Mouse (Mus musculus) stomach, embryonic 14.5 days (tissue): ENCODE measurements around the gene Rab5if. TPM values are rescaled to one million over a fixed set of nuclear protein-coding genes. Genes with fewer than 3 reads are reported as not detected.
"Not testable (repeated sequence)": the region's sequence is repeated elsewhere in the genome, so short reads cannot be mapped to it uniquely, and the experiment has no call there.

ENCODE experiments used
- ATAC-seq: fragments of 200-750 bp; cut with Nextera tagmentation; 2 replicates; pipeline ENCODE4 v1.8.0; 2017; ENCODE audit warnings: low read depth, moderate TSS enrichment; ENCODE audit not compliant: insufficient number of reproducible peaks, insufficient read depth, low FRiP score
- H3K27ac ChIP-seq: fragments of 300-500 bp; sonication (generic); 2 replicates; pipeline ENCODE4 v1.5.1; 2014; ENCODE audit warnings: mild to moderate bottlenecking, low read length, moderate library complexity, mixed read lengths
- H3K27me3 ChIP-seq: fragments of 300-500 bp; sonication (generic); 2 replicates; pipeline ENCODE4 v1.6.1; 2014; ENCODE audit warnings: low read length, control low read depth, mixed read lengths; ENCODE audit not compliant: control insufficient read depth, insufficient read depth
- H3K36me3 ChIP-seq: fragments of 300-500 bp; sonication (generic); 2 replicates; pipeline ENCODE4 v1.6.1; 2014; ENCODE audit warnings: mild to moderate bottlenecking, control low read depth, low read length, moderate library complexity, mixed read lengths; ENCODE audit not compliant: control insufficient read depth, insufficient read depth
- H3K4me1 ChIP-seq: fragments of 300-500 bp; sonication (generic); 2 replicates; pipeline ENCODE4 v1.6.1; 2014; ENCODE audit warnings: low read length, control low read depth, mixed read lengths; ENCODE audit not compliant: control insufficient read depth, insufficient read depth
- H3K4me2 ChIP-seq: fragments of 300-500 bp; sonication (generic); replicated peaks from 2 replicates; pipeline ENCODE4 v1.6.1; 2014; ENCODE audit warnings: low read depth, low read length, control low read depth
- H3K4me3 ChIP-seq: fragments of 300-500 bp; sonication (generic); 2 replicates; pipeline ENCODE4 v1.5.1; 2014; ENCODE audit warnings: low read depth, low read length, control low read depth
- H3K9ac ChIP-seq: fragments of 300-500 bp; sonication (generic); replicated peaks from 2 replicates; pipeline ENCODE4 v1.6.1; 2014; ENCODE audit warnings: low read depth, mild to moderate bottlenecking, control low read depth, low read length, moderate library complexity, mixed read lengths
- H3K9me3 ChIP-seq: fragments of 300-500 bp; sonication (generic); 2 replicates; pipeline ENCODE4 v1.6.1; 2016; ENCODE audit warnings: low read depth, low read length, control low read depth; ENCODE audit not compliant: control insufficient read depth
- WGBS: fragments of 180-500 bp; shearing (Covaris S2); extraction: QIAGEN DNeasy Blood & Tissue Kit; methylation state at CpG from one replicate; pipeline ENCODE4 v1.1.7; 2014; 5-methylcytosine and 5-hydroxymethylcytosine counted together
- polyA plus RNA-seq: library from polyadenylated mRNA; unstranded; fragments of >200 nt; fragmentation: Nextera tagmentation; extraction: Ambion mirVana; gene quantifications from 2 replicates; pipeline ENCODE4 v1.2.1, GENCODE M21; 2014

Rab5if gene
- polyA plus RNA-seq, 1 experiment from 2014 or later = 189 TPM

DNA sequence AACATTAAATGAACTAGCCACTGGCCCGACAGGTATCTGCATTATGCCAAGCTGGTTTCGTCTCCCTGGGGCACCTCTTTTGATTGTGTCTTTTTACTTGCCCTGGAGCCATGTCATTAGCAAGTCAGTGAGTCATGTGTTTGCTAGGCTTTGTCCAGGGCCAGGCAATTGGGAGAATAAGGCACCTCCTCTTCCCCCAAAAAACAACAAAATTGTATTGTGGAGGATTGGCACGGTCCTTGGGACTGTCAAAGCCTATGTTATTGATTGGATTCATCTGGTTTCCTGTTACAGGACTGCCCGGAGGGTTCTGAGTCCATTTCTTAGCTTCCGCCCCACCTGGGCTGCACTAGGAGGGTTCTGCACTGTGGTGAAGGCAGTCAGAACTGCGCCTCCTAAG lies 15.3 kb upstream of the Rab5if start:
- H3K4me2 ChIP-seq = no peak overlapping the region
- H3K4me1 ChIP-seq = peaks cover 36% of the 10 kb centered on the region
- ATAC-seq = no peak
- no peaks in the 10 kb centered on the region for H3K9me3 ChIP-seq
- no peak overlapping the region for H3K9ac ChIP-seq
- H3K36me3 ChIP-seq = peaks cover 73% of the 10 kb centered on the region
- no peak overlapping the region for H3K27ac ChIP-seq
- H3K4me3 ChIP-seq = no peak overlapping the region
- H3K27me3 ChIP-seq = no peaks in the 10 kb centered on the region
- WGBS = 59% methylated on average over 6 of the region's 6 CpGs

DNA sequence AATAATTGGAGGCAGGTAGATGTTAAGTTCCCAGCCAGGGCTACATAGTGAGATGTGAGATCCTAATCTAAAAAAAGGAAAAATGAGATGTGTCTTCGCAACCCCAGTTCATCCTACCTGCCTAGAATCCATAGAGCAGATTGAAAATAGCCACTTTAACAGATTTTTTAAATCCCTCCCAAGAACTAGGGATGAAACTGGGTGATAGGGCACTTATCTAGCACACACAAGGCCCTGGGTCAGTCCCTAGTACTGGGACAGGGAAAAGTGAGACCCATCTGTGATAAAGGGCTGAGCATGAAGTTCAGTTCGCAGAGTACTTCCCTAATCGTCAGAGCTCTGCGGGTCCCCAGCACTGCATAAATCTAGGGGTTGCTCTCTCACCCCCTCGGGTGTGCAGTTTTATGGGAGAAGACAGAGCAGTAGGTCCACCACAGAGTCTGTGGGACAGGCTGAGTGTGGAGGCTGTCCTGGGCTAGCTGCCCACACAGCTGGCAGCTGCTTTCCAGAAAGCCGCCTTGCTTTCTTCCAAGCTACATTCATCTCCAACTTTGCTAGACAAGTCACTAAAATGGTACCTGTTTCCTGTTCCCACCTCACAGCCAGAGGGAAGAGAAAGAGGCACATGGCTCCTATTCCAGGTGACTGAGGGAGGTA lies 14.3 kb upstream of the Rab5if start:
- peaks cover 26% of the 10 kb centered on the region for H3K4me1 ChIP-seq
- no peak overlapping the region for H3K27ac ChIP-seq
- H3K4me2 ChIP-seq = no peak overlapping the region
- H3K36me3 ChIP-seq = peaks cover 73% of the 10 kb centered on the region
- no peak overlapping the region for H3K4me3 ChIP-seq
- no peak for ATAC-seq
- WGBS = 85% methylated on average over 6 of the region's 6 CpGs
- H3K27me3 ChIP-seq = no peaks in the 10 kb centered on the region
- H3K9ac ChIP-seq = no peak overlapping the region
- H3K9me3 ChIP-seq = no peaks in the 10 kb centered on the region

DNA sequence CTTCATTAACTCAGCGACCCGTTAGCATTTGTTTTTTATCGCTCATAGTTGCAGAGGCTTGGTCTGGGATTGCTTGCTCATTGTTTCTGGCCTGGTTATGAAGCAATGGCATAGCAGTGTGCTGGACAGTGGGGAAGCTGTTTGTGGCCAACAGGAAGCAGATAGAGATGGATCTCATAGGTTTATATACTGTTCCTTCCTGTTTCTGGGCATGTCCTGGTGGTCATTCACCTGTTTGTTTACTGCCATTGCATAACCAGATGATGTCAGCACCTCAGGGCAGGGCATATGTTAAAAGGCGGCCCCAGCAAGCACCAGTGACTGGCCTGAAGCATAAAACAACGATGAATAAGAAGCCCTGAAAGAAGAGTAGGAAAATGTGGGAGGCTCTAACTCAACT lies 12.4 kb upstream of the Rab5if start:
- Histone ChIP-seq H3K4me3 (no peak overlapping the region), H3K27me3 (no peaks in the 10 kb centered on the region), H3K4me1 (peaks cover 7% of the 10 kb centered on the region; the same call in 1 of the 2 replicates), H3K4me2 (no peak overlapping the region), H3K9me3 (no peaks in the 10 kb centered on the region), H3K9ac (no peak overlapping the region), H3K27ac (no peak overlapping the region), H3K36me3 (peaks cover 62% of the 10 kb centered on the region)
- no peak for ATAC-seq
- WGBS = 86% methylated on average over 5 of the region's 5 CpGs

DNA sequence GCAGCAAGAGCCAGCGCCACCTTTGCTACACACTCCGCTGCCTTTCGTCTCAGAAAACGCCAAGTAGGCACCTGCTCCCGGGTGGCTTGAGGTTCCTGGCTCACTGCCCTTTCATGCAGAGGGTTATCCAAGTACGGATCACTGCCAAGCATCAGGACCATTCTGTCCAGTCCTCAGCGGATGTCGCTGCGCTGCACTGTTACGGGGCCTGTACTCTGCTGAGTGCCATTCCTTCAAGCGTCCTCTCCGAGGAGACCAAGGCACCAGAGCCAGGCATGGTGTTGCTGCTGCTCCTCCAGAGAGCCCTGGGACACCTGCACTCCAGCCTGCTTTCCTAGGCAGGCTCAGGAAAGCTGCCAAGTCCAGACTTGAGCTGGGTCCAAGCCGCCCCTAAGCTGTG lies 9.3 kb upstream of the Rab5if start:
- H3K9me3 ChIP-seq, ATAC-seq, H3K27ac ChIP-seq, H3K4me2 ChIP-seq, H3K4me3 ChIP-seq, H3K4me1 ChIP-seq, H3K27me3 ChIP-seq, H3K9ac ChIP-seq: not testable (repeated sequence)
- peaks cover 41% of the 10 kb centered on the region for H3K36me3 ChIP-seq
- WGBS = 81% methylated on average over 8 of the region's 13 CpGs

DNA sequence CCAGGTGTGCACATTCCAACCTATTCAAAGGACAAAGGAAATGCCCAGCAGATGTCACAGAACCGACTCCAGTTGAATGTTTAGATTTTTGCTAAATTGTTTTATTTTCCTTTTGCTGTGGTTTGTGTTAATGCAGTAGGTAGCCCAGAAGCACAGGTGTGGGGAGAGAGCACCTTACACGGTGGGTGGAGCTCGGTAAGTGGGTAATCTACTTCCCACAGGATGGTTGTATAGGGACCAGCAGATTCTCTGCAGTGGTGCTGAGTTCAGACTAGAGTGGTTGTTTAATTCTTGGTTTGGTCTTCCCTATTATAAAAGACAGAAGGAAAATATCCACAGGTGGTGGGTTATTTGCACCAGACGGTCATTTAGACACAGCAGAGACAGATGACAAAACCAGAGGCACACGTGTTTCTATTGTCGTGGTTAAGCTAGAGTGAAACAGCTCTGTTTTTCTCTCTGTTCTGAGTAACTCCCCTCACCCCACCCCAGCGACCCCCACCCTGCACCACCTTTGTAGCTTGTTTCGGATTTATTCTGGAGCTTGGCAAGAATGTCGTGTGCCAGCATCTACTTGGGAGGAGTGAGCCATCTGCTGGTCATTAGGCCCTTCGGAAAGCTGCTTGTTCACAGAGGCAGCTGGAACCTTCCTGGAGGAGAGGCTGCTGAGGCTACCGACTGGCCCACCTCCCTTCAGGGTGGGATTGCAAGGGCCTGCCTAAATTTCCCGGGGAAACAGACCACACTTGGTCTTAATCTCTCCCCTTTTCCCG lies 8.7 kb upstream of the Rab5if start:
- WGBS = 44% methylated on average over 13 of the region's 13 CpGs
- H3K4me1 ChIP-seq, H3K9me3 ChIP-seq, H3K4me3 ChIP-seq, H3K27me3 ChIP-seq, H3K27ac ChIP-seq, H3K9ac ChIP-seq, H3K4me2 ChIP-seq, ATAC-seq: not testable (repeated sequence)
- peaks cover 36% of the 10 kb centered on the region for H3K36me3 ChIP-seq

DNA sequence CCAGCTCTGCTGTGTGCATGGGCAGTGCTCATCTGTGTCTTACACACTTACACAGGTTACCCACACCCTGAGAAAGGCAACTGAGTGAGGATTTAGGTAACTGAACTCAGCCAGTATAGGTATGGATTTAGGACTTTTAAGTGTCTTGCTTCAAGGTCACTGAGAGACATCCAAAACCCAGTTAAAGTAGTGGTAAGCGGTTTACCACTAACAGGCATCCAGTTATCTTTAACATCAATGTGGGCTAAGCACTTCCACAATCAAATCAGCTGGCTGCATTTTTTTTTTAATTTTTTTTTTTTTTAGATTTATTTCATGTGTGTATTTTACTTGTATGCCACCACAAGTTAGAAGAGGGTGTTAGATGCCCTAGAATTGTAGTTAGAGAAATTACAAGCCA lies 6.6 kb upstream of the Rab5if start:
- Histone ChIP-seq H3K4me2 (no peak overlapping the region), H3K27ac (no peak overlapping the region), H3K27me3 (no peaks in the 10 kb centered on the region), H3K4me1 (peaks cover 4% of the 10 kb centered on the region; the same call in 1 of the 2 replicates), H3K36me3 (peaks cover 18% of the 10 kb centered on the region), H3K9me3 (no peaks in the 10 kb centered on the region), H3K4me3 (no peak overlapping the region), H3K9ac (no peak overlapping the region)
- ATAC-seq = no peak
- WGBS = 94% methylated on average over 1 of the region's 1 CpGs

DNA sequence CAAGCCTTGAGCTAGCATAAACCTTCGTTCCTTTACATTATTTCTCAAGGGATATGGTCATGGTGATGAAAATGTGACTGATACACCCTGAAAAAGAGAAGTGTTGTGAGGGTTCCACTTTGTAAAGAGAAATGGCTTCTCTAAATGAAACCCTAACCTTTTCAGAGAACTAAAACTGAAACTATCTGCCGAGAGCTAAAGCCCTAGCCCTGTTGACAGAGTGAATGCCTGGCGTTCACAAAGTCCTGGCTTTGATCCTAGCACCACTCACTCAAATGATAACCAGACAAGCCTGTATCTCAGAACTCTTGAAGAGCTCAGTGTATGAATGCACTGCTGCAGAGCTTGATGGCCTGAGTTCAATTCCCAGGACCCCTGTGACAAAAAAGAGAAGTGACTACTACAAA lies 5.5 kb upstream of the Rab5if start:
- H3K36me3 ChIP-seq = peaks cover 9% of the 10 kb centered on the region
- no peaks in the 10 kb centered on the region for H3K9me3 ChIP-seq
- peaks cover 8% of the 10 kb centered on the region; the same call in 1 of the 2 replicates for H3K4me1 ChIP-seq
- no peak overlapping the region; the same call in 1 of the 2 replicates for H3K27ac ChIP-seq
- H3K9ac ChIP-seq = no peak overlapping the region
- WGBS = 58% methylated on average over 3 of the region's 3 CpGs
- no peak overlapping the region for H3K4me2 ChIP-seq
- H3K27me3 ChIP-seq = no peaks in the 10 kb centered on the region
- ATAC-seq = no peak
- H3K4me3 ChIP-seq = no peak overlapping the region

DNA sequence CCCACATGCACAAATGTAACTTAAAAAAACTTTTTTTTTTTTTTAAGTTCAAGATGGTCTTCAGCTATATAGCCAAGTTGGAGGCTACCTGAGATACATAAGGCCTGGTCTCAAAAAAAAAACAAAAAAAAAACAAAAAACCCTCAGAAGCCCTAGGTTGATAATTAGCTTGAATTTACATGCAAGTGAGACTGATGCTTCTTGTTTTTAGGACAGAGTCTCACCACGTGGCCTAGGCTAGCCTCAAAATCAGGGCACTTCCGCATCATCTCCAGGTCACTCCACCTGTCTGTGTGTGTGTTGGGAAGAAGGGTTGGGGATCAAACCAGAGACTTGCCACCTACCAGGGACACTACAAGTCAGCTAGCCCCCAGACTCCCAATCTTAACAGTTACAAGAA lies 5.1 kb upstream of the Rab5if start, which contains the start of gene 4930518I15Rik:
4930518I15Rik (minus strand) TSS at position 112 of the 400 bp plus-strand sequence.
- Histone ChIP-seq H3K36me3 (peaks cover 9% of the 10 kb centered on the region), H3K4me2 (no peak within 1 kb of the TSS), H3K9ac (no peak within 1 kb of the TSS), H3K4me1 (peaks cover 8% of the 10 kb centered on the region; the same call in 1 of the 2 replicates), H3K27me3 (no peaks in the 10 kb centered on the region), H3K27ac (peak within 1 kb of the TSS; percentile 78), H3K4me3 (no peak within 1 kb of the TSS), H3K9me3 (no peaks in the 10 kb centered on the region)
- ATAC-seq = no peak
- 80% methylated on average over 2 of the region's 2 CpGs for WGBS
